Mouse (Mus musculus) layer of hippocampus, postnatal 10 days (tissue): ENCODE results near the gene Slc35e4. TPM values are rescaled to one million over a fixed set of nuclear protein-coding genes. Genes with fewer than 3 reads are reported as not detected.
"Not testable (repeated sequence)": the region's sequence is repeated elsewhere in the genome, so short reads cannot be mapped to it uniquely, and the experiment has no call there.

Experiments
- DNase-seq, 2 experiments: peaks; one replicate each; pipeline ENCODE4 v3.0.0; 2021; ENCODE audit warnings: low spot score in 2 of 2
- total RNA-seq, 2 experiments: library from RNA; stranded (reverse); gene quantifications; 2 replicates each; pipeline ENCODE4 v1.2.3; 2021

Gene Slc35e4
- total RNA-seq, 2 experiments from 2014 or later = 21.8 to 22.2 TPM

DNA sequence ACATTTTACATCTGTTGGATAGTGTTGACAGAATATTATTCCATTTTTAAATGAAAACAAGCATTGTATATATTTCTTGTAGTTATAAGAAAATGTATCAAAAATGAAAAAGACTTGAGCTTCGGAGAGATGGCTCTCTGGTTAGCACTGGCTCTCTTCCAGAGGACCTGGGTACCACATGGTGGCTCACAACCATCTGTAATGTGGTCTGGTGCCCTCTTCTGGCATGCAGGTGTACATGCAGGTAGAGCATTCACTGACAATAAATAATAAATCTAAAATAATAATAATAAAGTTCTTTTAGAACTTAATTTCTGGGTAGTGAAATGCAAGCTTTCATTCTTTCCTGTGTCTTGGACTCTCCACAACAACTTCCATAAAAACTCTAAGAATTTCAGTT is 4.3 kb upstream of the Slc35e4 start:
- DNase-seq = no peak

DNA sequence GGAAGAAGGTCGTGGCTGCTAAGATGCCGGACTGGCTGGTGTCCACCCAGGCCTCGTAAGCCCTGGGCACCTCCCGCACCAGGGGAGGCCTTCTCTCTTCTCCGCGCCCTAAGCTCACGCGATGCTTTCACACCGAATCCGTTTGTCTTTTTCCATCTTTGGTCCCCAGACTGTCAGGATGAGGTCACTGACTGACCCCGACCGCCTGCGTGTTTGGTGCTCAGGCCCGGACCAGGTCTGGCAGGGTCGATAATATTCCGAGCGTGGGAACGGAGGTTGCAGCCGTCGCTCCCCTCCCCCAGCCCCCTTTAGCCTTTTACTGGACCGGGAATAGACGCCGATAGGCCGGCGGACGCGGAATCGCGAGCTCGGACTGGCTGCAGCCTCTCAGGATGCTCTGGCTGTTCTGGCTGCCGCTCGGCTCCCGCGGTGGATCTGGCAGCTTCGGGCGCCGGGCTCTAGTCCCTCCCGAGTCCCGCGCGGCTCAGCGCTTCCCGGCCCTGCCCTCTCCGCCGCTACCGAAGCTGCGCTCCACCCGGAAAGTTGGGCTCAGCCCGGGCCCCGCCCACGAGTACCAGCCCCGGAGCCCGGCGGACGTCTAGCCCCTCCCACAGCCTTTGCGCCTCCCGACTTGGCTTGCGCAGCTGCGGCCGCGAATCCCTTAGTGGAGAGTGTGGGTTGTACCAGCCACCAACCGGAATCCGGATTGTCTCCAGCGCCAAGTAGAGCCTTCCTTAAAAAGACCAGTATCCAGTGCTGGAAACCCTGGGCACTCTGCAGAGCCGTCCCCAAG is 952 bp downstream of the Slc35e4 start:
- peak; percentile 89 to 92 for DNase-seq

DNA sequence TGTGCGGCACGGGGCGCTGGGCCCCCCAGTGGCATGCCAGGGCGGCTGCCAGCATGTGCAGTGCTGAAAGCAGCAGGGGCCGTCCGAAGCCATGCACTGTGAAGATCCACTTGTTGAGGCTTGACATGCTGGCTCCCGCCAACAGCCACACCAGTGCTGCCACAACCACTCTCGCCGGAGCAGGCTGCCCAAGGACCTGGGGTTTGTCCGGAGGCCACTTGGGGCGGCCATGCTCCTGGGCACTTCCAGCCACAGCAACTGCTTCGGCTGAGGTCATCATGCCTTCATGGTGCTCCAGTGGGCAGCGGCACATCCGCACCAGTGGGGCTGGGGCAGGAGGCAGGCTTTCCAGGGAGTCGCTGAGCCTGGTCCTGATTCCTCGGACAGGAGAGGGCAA is 1.6 kb downstream of the Slc35e4 start:
- DNase-seq = peak; percentile 45 to 58

DNA sequence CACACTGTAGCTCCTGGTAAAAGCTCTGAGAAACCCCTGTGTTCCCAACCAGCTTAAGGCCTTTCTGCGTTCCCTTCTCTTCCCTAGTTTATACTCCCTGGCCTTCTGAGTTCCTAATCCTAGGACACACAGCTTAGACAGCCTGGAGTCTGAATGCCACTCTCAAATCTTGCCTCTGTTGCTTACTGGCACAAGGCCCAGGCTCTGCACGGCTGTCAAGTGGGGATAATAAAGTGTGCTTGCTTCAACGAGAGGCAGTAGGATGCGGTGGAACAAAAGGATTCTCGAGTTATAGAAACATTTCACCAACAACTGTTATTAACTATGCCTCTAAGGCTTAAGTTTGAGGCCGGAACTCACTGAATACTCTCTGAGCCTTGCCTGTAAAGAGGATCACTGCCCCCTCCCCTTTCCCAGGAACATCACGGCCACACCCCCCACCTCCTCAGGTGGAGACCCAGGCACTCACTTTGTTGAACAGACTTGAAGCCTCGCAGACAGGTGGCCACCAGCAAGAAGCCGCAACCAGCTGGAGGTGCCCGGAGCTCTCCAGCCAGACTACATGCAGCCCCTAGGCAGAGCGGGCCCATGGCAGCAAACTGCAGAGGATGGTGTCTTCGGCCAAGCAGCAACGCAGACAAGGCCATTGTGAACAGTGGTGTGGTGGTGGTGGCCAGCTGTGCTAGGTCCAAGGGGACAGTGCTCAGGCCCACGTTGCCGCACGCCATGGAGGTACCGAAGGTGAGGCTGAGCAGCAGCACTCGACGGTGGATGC is 2.2 kb downstream of the Slc35e4 start:
- peak; percentile 36 to 65 for DNase-seq

DNA sequence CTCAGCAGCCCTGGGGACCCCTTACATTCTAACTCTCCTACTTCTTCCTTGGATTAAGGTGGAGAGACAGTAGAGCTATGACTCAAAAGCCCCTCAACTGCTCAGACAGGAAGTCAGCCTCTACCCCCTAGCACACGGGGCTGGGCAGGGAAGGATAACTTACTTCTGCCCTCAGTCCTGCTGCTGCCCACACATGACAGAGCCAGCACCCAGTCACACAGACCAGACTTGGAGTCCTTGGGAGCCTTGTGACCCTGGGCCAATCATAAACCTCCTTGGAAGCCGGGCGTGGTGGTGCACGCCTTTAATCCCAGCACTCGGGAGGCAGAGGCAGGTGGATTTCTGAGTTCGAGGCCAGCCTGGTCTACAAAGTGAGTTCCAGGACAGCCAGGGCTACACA is 3.0 kb downstream of the Slc35e4 start:
- not testable (repeated sequence) for DNase-seq

DNA sequence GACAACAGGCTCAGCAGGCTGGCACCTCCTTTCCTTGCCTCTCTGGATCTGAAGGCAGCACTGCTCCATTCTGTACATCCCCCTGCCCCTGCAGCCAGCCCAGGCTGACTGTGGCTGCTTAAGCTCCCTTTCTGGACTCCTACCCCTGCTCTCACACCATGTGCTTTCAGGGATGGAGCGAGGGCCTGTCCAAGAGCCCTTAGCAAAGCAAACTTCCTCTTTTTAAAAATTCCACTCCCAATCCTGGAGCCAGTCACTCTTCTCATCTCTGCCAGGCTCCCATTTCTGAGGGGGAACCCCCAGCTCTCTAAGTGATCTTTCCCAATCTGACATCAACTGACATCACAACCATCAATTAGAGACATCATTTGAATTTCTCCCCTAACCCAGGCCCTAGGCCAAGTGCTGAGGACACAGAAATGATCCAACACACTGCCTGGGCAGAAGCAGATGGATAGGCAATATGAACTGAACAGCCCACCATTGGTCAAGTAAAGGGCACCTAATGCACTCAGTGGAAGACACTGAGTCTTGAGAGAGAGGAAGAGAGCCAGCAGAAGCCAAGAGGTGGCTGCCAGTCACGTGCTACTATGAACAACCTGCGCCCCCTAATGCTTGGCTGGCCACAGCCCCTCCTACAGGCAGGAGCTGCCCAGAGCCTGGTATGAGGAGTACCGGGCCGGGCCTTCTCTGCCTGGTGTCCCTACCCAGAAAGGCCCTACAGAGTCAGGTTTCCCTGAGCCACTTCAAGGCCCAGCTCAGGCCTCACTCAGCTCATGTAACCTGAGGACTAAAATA is 3.8 kb downstream of the Slc35e4 start:
- no peak for DNase-seq

DNA sequence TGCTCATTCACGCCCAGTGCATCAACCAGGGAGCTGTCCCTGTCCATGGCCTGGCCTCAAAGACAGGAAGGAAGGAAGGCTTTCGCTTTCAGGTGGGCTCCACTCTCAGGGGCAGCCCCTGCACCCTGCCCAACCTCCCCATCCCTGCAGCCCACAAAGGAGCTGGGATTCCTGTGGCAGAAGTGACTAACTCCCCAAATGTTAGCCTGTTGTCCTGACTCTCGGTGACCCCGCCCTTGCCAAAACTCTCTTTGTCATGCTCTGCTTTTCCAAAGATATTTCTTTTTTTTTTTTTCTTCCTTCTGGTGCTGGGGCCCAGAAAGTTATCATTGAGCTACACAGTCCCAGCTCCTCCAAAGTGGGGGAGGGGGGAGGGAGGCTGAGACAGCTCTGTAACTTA is 5.2 kb downstream of the Slc35e4 start:
- no peak for DNase-seq

DNA sequence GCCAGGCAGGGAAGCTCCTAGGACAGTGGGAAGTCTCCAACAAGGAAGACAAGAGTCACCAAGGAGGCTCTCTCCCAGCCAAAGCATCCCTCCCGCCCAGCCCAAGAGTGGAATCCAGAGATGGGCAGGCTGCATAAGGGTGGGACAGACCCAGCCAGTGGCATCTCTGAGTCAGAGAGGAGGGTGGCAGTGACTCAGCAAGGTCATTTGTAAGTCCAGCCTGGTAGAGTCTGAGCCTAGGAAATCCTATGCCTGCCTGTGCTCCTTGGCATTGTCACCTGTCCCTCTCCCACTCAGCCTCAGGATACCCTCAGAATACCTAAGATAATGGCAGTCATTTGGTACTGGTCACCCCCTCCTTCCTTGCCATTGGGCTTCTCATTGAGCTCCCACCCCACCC is 9.0 kb downstream of the Slc35e4 start:
- DNase-seq = no peak

DNA sequence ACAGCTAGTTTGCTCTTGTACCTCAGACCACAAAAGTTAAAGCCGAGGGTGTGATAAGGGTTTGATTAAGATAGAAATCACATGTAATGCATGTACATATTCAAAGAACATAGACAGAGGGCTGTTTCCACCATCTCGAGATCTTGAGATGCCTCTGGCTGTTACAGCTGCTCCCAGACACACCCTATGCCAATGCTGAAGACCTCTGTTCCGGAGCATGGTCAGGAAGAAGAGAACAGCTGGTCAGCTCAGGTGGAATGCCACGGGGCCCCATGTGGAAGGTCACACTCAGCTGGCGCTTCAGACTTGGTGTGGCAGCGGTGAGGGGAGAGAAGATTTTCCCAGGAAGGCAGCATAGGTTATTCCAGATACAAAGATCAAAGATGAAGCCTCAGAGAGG is 9.8 kb downstream of the Slc35e4 start:
- no peak for DNase-seq

DNA sequence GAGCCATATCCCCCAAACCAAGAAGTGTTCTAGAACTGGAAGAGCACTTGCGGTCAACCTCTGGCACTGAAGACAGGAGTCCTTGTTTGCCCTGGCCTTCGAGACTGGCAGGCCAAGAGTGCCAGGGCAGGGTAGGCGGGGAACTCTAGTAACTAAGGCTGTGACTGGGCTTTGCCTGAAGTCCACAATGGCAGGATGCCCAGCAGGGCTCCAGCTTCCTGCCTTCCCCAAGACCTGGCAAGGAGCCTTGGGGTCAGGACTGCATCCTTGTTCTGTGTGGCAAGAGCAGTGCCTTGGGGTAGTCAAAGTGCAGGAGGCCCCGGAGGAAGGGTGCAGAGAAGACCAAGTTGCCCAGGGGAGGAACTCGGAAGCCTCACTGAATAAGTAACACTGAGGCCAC is 11.4 kb downstream of the Slc35e4 start:
- peak; percentile 66 to 76 for DNase-seq

DNA sequence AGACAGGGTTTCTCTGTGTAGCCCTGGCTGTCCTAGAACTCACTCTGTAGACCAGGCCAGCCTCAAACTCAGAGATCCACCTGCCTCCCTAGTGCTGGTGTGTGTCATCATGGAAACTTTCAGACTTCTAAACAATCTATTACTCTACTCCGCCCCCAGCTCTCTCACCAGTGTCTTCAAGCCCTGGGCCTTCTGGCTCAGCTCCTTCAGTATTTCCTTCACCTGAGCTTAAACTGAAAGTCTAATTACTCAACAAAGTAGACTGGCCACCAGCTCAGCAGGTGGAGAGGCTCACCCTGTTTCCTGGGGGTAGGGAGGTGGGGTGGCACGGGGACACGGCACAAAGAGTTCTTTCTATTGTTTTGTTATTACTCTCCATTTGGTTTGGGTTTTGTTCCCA is 11.9 kb downstream of the Slc35e4 start:
- DNase-seq = no peak

DNA sequence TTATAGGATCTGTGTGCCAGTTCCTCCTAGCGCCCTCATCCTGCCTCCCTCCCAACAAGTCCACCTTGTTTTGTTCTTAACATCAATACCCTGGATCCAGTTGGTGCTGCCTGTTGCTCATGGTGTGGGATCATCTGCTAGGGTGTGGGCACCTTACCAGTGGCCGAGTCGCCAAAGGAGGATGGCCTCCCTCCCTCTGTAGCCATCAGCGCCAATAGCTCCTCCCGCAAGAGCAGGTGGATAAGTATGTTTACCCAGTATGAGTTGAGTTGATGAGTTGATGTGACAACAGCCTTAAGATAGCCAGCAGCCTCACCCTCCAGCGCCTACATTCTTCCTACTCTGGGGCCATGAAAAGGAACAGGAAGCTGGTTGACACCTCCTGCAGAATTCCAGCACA is 14.2 kb downstream of the Slc35e4 start:
- no peak for DNase-seq

DNA sequence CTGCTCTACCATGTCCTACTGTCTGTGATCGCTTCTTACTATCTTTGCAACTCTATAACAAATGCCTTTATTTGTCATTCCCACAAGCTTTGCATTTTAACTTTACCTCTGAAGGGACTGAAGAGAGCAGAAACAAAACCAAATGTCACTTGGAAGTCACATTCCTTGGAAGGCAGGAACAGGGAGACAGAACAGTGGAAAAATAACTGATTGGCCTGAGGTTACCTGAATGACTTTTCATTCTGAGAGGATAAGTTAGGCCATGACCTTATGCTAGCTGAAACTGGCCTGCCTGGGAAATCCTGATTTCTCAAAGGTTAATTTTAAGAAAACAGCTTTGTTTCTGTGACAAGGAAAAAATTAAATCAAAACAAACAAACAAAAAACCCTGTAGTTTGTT is 18.5 kb downstream of the Slc35e4 start:
- DNase-seq = no peak

DNA sequence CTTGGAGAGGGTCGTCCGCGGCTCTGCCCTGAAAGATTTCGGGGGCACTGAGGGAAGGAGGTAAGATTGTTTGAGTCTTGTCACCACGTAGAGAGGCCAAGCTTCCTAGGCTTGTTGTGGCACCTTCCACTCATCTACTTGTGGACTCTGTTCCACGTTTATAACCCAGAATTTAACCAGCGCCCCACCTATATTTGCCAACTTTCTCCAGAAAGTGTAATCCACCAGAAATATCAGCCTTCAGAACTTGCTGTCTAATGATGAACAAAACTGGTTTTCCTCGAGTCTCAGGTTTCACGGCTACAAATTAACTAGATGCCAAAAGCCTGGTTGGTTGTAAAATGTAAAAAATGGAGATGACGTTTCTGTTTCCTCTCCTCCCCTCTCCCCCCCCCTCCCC is 19.0 kb downstream of the Slc35e4 start:
- no peak for DNase-seq

DNA sequence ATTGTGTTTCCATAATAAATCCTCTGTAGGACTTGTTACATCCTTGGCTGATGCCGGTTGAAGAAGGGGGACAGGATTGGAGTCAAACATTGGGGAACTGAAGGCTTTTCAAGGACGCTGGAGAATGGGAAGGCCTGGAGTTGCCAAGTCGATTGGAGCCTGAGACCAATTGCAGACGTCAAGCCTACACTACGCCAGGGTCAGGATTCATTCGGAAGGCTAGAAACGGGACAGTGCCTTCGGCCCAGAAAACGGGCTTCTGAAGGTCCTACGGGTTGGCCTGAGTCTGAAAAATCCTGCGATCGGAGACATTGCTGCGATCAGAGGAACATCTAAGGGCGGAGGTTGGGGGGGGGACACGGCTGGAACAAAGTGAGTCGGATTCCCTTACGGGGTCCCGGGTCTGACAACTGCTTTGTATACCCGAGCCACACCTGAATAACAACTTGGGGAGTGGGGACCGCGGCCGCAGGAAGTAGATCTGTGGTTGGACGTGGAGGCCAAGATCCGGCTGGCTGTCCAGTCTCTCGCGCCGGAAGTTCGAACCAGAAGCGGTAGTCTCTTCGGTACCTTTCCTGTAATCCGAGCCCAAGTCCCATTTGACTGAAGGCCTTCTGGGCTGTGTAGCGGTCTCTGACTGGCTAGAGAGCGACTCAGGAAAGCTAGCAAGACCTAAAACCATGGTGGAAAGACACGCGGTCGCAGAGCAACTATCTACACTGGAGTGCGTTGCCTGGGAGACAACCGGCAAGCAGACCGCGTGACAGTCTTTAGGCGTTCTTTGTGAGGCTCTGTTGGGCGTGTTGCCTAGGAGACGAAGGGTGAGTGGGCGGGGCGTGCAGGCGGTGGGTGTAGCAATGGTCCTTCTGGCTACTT is 19.8 kb downstream of the Slc35e4 start, which contains the start of the genes 4921536K21Rik and Dusp18:
TSS of gene 4921536K21Rik (minus strand) at position 693 of the 876 bp plus-strand sequence.
TSS of gene Dusp18 (plus strand) at position 835 of the 876 bp plus-strand sequence.
- peak; percentile 92 to 95 for DNase-seq

DNA sequence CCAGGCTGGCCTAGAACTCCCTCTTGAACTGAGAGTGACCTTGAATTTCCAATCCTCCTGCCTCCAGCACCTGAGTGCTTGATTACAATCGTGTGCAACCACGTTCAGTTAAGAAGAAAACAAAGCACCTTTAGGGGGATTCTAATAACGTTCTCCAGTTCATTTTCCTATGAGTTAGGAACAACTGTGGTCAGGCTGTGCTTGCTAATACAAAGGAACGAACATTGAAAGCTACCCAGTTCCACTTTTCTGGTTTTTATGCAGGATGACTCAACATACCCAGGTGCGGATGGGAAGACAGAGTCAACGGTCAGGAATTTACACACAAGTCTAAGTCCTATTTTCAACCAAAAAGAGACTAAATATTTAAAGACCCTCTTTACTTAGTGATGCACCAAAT is 20.5 kb downstream of the Slc35e4 start:
- no peak for DNase-seq

DNA sequence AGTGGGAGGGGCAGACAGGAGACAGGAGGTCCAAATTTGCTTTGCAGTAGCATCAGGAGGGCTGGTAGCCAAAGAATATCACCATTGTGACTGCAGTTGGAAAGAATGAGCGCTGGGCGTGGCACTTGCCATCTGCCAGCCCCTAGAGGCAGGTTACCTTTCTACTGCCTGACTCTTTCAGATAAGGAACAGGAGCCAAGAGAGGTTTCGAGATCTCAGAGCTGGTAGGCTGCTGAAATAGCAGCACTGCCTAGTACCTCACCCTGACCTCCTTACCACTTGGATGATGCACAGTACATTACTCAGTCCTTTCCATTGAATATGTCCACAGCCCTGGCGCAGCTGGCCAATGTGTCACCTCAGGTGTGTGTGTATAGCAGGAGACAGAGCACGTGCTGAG is 27.1 kb downstream of the Slc35e4 start:
- no peak for DNase-seq

DNA sequence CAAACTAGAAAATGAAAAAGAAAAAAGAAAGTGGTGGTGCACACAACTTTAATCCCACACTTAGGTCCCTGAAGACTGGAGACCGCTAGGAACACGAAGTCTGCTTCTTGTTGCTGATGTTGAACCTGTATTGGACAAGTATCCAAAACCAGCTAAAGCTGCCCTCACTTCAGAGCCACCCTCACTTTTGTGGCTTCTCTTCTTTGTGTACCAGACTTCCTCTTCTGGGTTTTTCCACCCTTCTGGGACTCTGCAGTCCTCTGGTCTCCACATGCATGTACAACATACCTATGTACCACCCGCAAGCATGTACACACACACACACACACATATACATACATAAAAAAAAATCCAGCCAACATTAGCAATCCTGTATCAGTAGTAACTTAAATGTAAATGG is 30.8 kb downstream of the Slc35e4 start:
- no peak for DNase-seq

DNA sequence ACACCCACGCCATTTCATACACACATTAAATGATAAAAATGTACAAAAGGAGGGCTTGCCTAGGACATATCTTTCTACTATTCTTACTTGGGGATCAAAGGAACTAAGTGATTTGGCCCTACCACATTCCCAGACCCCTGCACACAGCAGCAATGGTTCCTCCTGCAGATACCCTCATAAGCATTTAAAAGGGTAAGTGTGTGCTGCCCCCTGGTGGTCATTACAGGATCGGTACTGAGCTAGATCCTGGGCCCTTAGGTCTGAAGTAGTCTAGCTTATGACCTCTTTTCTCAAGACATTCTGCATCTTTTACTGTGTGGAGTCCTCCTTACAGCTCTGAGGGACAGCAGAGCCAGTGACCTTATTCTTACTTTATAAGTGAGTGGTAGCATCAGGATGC is 34.6 kb downstream of the Slc35e4 start:
- DNase-seq = peak; percentile 78

DNA sequence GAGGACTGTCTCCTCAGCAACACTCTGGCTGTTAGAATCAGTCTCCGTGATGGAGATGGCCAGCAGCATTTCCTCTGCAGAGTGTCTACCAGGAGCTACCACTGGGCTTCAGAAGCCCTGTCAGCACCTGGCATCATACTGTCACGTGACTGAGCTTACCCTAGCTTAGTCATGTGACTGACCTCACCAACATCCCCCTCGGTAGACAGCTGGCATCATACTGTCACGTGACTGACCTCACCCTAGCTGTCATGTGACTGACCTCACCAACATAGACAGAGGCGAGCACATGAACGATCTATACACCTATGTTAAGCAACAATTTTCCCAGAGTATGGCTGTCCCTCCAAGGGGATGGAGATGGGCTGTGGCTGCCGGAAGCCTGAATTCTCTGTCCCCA is 35.8 kb downstream of the Slc35e4 start:
- DNase-seq = no peak

DNA sequence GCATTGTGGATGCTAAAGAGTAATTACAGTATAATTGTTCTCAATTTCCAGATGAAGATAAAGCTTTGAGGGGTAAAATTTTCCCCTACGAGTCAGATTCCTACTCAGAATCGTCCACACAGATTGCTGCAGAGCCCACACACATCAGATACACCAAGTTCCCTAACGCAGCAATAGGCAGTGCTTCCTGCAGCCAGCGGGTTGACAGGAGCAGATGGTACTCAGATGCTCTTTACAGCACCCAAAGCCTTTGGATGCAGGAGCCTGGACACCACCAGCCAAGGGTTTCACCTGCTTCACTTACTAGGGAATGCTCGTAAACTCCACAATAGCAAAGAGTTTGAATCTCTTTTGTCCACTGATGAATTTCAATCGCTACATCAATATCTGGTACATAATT is 38.0 kb downstream of the Slc35e4 start:
- no peak for DNase-seq
